Mouse (Mus musculus) thymus, adult 2 months (tissue): ENCODE results near the gene Gcsam.

ENCODE experiments used
- CTCF ChIP-seq: fragments of 200-500 bp; IDR thresholded peaks from 2 replicates; pipeline ENCODE4 v1.5.1; 2012; ENCODE audit warnings: mild to moderate bottlenecking, control low read depth, low read length, moderate library complexity, borderline replicate concordance; ENCODE audit not compliant: control insufficient read depth, poor library complexity, insufficient read depth; ENCODE audit errors: extremely low read depth
- POLR2A ChIP-seq: fragments of 200-500 bp; IDR thresholded peaks from 2 replicates; pipeline ENCODE4 v1.6.1; 2012; ENCODE audit warnings: mild to moderate bottlenecking, low read length, control low read depth, moderate library complexity; ENCODE audit not compliant: control insufficient read depth, poor library complexity, insufficient read depth; ENCODE audit errors: extremely low read depth

DNA sequence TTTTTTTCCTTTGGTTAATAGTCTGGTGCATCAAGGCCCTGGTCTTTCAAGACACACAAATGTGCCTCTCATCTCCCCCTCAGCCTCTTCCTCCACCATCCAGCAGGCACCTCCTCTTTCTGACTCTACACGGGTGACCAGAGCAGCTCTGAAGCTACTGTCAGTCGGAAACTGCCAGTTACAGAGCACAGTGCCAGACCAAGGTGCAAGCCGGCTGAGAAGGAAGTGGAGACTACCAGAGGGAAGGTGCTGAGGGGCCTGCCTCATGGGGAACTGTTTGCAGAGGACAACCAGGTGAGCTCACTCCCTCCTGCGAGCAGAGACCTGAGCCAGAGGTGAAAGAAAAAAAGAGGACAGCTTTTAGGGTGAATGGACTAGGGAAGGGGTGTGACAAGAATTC is at the start of gene Gcsam:
- no peak for TF ChIP-seq POLR2A
- TF ChIP-seq CTCF: no peak
